Mouse (Mus musculus) spleen, adult 12 weeks (tissue): ENCODE measurements around the gene Olfr843.

Experiments used
- DNase-seq: peaks from one replicate; pipeline ENCODE4 v3.0.0; 2022; ENCODE audit warnings: low spot score

Gene Olfr843

GRCm38 (mm10) chr9:19251887-19252286 lies at the start of gene Olfr843:
Gene Olfr843, minus strand, starts transcription at chr9:19251987.
- DNase-seq = no peak
